Mouse (Mus musculus): ENCODE results near the gene Slit2. TPM values are rescaled to one million over a fixed set of nuclear protein-coding genes. Genes with fewer than 3 reads are reported as not detected.

The Slit2 gene
- polyA plus RNA-seq, 1 experiment from 2014 or later = 9.1 TPM

GRCm38 (mm10) chr5:48329751-48330150 is 346.8 kb downstream of the Slit2 start:
- Histone ChIP-seq H3K9ac (ENCODE audit: low read length) (no peak overlapping the region), H3K36me3 (ENCODE audit: control insufficient read depth, insufficient read depth, low read length) (no peaks in the 10 kb centered on the region), H3K4me1 (replicated peaks; ENCODE audit: control insufficient read depth, insufficient read depth) (no peaks in the 10 kb centered on the region), H3K4me2 (replicated peaks; ENCODE audit: low read depth) (no peak overlapping the region), H3K4me3 (ENCODE audit: low read depth, low read length) (no peak overlapping the region), H3K9me3 (ENCODE audit: control insufficient read depth, low read length) (no peaks in the 10 kb centered on the region), H3K27ac (replicated peaks) (no peak overlapping the region), H3K27me3 (ENCODE audit: control insufficient read depth, insufficient read depth, low read length) (no peaks in the 10 kb centered on the region)
- ATAC-seq (ENCODE audit: low FRiP score, low TSS enrichment) (no peak), DNase-seq (ENCODE audit: low spot score) (no peak)
- no peak for TF ChIP-seq EP300 (optimal IDR thresholded peaks at IDR 0.05)
- 91% methylated on average over 2 of the region's 2 CpGs for WGBS

GRCm38 (mm10) chr5:48330817-48331216 is 347.9 kb downstream of the Slit2 start:
- WGBS = 78% methylated on average over 2 of the region's 2 CpGs
- no peak for DNase-seq (ENCODE audit: low spot score)
- ATAC-seq (ENCODE audit: low FRiP score, low TSS enrichment) = no peak
- H3K9me3 ChIP-seq (ENCODE audit: control insufficient read depth, low read length) = no peaks in the 10 kb centered on the region
- H3K4me3 ChIP-seq (ENCODE audit: low read depth, low read length) = no peak overlapping the region
- TF ChIP-seq EP300 (optimal IDR thresholded peaks at IDR 0.05) (no peak), CTCF (IDR thresholded peaks at IDR 0.05; ENCODE audit: low read depth) (no peak)
- H3K4me1 ChIP-seq (replicated peaks; ENCODE audit: control insufficient read depth, insufficient read depth) = no peaks in the 10 kb centered on the region
- no peak overlapping the region for H3K4me2 ChIP-seq (replicated peaks; ENCODE audit: low read depth)
- H3K27ac ChIP-seq (replicated peaks) = no peak overlapping the region
- H3K27me3 ChIP-seq (ENCODE audit: control insufficient read depth, insufficient read depth, low read length) = no peaks in the 10 kb centered on the region
- no peaks in the 10 kb centered on the region for H3K36me3 ChIP-seq (ENCODE audit: control insufficient read depth, insufficient read depth, low read length)
- H3K9ac ChIP-seq (ENCODE audit: low read length) = no peak overlapping the region

DNA sequence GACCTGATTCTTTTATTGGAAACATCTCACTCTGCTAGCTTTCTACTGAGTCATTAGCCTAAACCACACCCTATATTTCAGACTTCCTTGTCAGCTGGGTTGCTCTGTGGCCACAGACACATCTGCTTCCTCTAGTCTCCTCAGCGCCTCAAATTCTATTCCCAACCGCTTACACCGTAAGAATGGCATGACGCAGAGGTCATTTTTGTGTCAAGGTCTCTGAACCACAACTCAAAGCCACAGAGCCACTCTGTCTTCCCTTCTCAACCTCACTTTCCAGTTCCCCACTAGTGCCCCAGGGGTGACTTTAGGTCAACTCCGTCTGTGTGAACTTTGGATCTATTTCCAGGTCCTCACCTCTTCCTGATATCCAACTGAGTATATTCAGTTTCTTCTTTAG is 348.5 kb downstream of the Slit2 start:
- TF ChIP-seq EP300 (optimal IDR thresholded peaks at IDR 0.05) (no peak), CTCF (IDR thresholded peaks at IDR 0.05; ENCODE audit: low read depth) (no peak)
- no peaks in the 10 kb centered on the region for H3K4me1 ChIP-seq (replicated peaks; ENCODE audit: control insufficient read depth, insufficient read depth)
- H3K4me2 ChIP-seq (replicated peaks; ENCODE audit: low read depth) = no peak overlapping the region
- no peaks in the 10 kb centered on the region for H3K9me3 ChIP-seq (ENCODE audit: control insufficient read depth, low read length)
- H3K36me3 ChIP-seq (ENCODE audit: control insufficient read depth, insufficient read depth, low read length) = no peaks in the 10 kb centered on the region
- H3K4me3 ChIP-seq (ENCODE audit: low read depth, low read length) = no peak overlapping the region
- no peaks in the 10 kb centered on the region for H3K27me3 ChIP-seq (ENCODE audit: control insufficient read depth, insufficient read depth, low read length)
- DNase-seq (ENCODE audit: low spot score) (no peak), ATAC-seq (ENCODE audit: low FRiP score, low TSS enrichment) (no peak)
- WGBS = 69% methylated on average over 5 of the region's 5 CpGs
- H3K9ac ChIP-seq (ENCODE audit: low read length) = no peak overlapping the region
- no peak overlapping the region for H3K27ac ChIP-seq (replicated peaks)

- WGBS = 85% methylated on average over 3 of the region's 3 CpGs
- Histone ChIP-seq H3K9ac (ENCODE audit: low read length) (no peak overlapping the region), H3K36me3 (ENCODE audit: control insufficient read depth, insufficient read depth, low read length) (no peaks in the 10 kb centered on the region), H3K4me3 (ENCODE audit: low read depth, low read length) (no peak overlapping the region), H3K27ac (replicated peaks) (no peak overlapping the region), H3K4me2 (replicated peaks; ENCODE audit: low read depth) (no peak overlapping the region), H3K4me1 (replicated peaks; ENCODE audit: control insufficient read depth, insufficient read depth) (no peaks in the 10 kb centered on the region), H3K27me3 (ENCODE audit: control insufficient read depth, insufficient read depth, low read length) (no peaks in the 10 kb centered on the region), H3K9me3 (ENCODE audit: control insufficient read depth, low read length) (no peaks in the 10 kb centered on the region)
- ATAC-seq (ENCODE audit: low FRiP score, low TSS enrichment) = no peak
- DNase-seq (ENCODE audit: low spot score) = no peak
- TF ChIP-seq EP300 (optimal IDR thresholded peaks at IDR 0.05) (no peak), CTCF (IDR thresholded peaks at IDR 0.05; ENCODE audit: low read depth) (no peak)
These were observed 350.5 kb downstream of the Slit2 start for GRCm38 (mm10) chr5:48333407-48333806.

- DNase-seq (ENCODE audit: low spot score) (no peak), ATAC-seq (ENCODE audit: low FRiP score, low TSS enrichment) (no peak)
- Histone ChIP-seq H3K9me3 (ENCODE audit: control insufficient read depth, low read length) (no peaks in the 10 kb centered on the region), H3K4me3 (ENCODE audit: low read depth, low read length) (no peak overlapping the region), H3K27me3 (ENCODE audit: control insufficient read depth, insufficient read depth, low read length) (no peaks in the 10 kb centered on the region), H3K4me2 (replicated peaks; ENCODE audit: low read depth) (no peak overlapping the region), H3K36me3 (ENCODE audit: control insufficient read depth, insufficient read depth, low read length) (no peaks in the 10 kb centered on the region), H3K4me1 (replicated peaks; ENCODE audit: control insufficient read depth, insufficient read depth) (no peaks in the 10 kb centered on the region), H3K27ac (replicated peaks) (no peak overlapping the region), H3K9ac (ENCODE audit: low read length) (no peak overlapping the region)
- no peak for TF ChIP-seq EP300 (optimal IDR thresholded peaks at IDR 0.05)
- TF ChIP-seq CTCF (IDR thresholded peaks at IDR 0.05; ENCODE audit: low read depth) = no peak
- WGBS = 44% methylated on average over 9 of the region's 9 CpGs
These were observed 351.1 kb downstream of the Slit2 start for GRCm38 (mm10) chr5:48333884-48334513.

GRCm38 (mm10) chr5:48340808-48341433 is 358.0 kb downstream of the Slit2 start:
- no peak overlapping the region for H3K4me2 ChIP-seq (replicated peaks; ENCODE audit: low read depth)
- no peaks in the 10 kb centered on the region for H3K36me3 ChIP-seq (ENCODE audit: control insufficient read depth, insufficient read depth, low read length)
- no peak overlapping the region for H3K27ac ChIP-seq (replicated peaks)
- ATAC-seq (ENCODE audit: low FRiP score, low TSS enrichment) (no peak), DNase-seq (ENCODE audit: low spot score) (no peak)
- TF ChIP-seq EP300 (optimal IDR thresholded peaks at IDR 0.05) (no peak), CTCF (IDR thresholded peaks at IDR 0.05; ENCODE audit: low read depth) (no peak)
- 31% methylated on average over 7 of the region's 7 CpGs for WGBS
- no peaks in the 10 kb centered on the region for H3K27me3 ChIP-seq (ENCODE audit: control insufficient read depth, insufficient read depth, low read length)
- no peaks in the 10 kb centered on the region for H3K9me3 ChIP-seq (ENCODE audit: control insufficient read depth, low read length)
- no peak overlapping the region for H3K4me3 ChIP-seq (ENCODE audit: low read depth, low read length)
- H3K9ac ChIP-seq (ENCODE audit: low read length) = no peak overlapping the region
- H3K4me1 ChIP-seq (replicated peaks; ENCODE audit: control insufficient read depth, insufficient read depth) = no peaks in the 10 kb centered on the region

Measured in stomach, postnatal 0 days (tissue).